Mouse (Mus musculus): Measurements from ENCODE around the gene Olfr127. TPM values are rescaled to one million over a fixed set of nuclear protein-coding genes. Genes with fewer than 3 reads are reported as not detected.
"Not testable (repeated sequence)": the region's sequence is repeated elsewhere in the genome, so short reads cannot be mapped to it uniquely, and the experiment has no call there.

The Olfr127 gene
- polyA plus RNA-seq (2014; fragmentation: Nextera tagmentation; extraction: Ambion mirVana): not detected in 2 replicates

DNA sequence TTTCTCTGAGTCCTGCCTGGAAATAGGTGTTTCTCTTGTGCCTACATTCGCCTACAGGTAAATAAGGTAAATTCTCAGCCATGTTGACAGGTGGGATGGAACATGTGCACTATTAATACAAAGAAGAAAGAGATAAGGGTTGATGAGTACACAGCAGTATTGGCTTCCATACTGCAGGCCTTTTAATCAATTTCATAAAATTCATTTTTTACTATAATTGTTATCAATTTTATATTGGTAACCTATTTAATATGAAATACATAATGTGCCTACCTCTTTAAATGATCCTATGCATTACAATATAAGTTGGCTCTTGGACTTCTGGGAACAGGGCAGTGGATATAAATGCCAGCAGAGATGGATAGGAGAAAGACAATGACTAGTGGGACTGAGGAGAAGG, at the start of gene Olfr127:
Olfr127 (plus strand) TSS at position 301 of the 400 bp plus-strand sequence.
- Histone ChIP-seq H3K36me3 (ENCODE audit: control insufficient read depth, insufficient read depth, low read length) (no peaks in the 10 kb centered on the region), H3K4me1 (ENCODE audit: control insufficient read depth, insufficient read depth, low read length) (no peaks in the 10 kb centered on the region), H3K4me3 (ENCODE audit: low read length) (no peak within 1 kb of the TSS), H3K27me3 (ENCODE audit: control insufficient read depth, insufficient read depth, low read length) (no peaks in the 10 kb centered on the region), H3K9me3 (ENCODE audit: control insufficient read depth, low read length) (no peaks in the 10 kb centered on the region), H3K4me2 (replicated peaks; ENCODE audit: low read depth, low read length) (no peak within 1 kb of the TSS), H3K9ac (ENCODE audit: low read depth, low read length) (no peak within 1 kb of the TSS), H3K27ac (ENCODE audit: low read depth, low read length) (no peak within 1 kb of the TSS)
- 73% methylated on average over 1 of the region's 1 CpGs for WGBS
- ATAC-seq (ENCODE audit: low FRiP score, low TSS enrichment): no peak

DNA sequence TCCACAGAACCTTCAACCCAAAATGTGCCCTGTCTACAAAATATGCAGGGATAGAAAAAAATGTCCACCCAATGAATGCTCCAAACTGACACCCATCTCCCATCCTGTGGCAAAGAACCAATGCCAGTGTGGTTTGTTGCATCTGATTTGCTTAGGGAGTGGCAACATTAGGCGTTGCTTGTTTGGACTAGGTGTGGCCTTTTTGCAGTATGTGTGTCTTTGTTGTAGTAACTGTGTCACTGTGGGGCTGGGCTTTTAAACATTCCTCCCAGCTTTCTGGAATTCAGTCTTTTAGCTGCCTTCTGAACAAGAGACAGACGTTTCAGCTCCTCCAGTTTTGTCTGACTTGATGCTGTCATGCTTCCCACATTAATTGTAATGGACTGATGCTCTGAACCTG, 36.3 kb upstream of the Olfr127 start:
- WGBS: 74% methylated on average over 2 of the region's 2 CpGs
- no peak for ATAC-seq (ENCODE audit: low FRiP score, low TSS enrichment)
- H3K4me2 ChIP-seq (replicated peaks; ENCODE audit: low read depth, low read length): no peak overlapping the region
- no peaks in the 10 kb centered on the region for H3K4me1 ChIP-seq (ENCODE audit: control insufficient read depth, insufficient read depth, low read length)
- no peaks in the 10 kb centered on the region for H3K9me3 ChIP-seq (ENCODE audit: control insufficient read depth, low read length)
- H3K9ac ChIP-seq (ENCODE audit: low read depth, low read length): no peak overlapping the region
- no peaks in the 10 kb centered on the region for H3K27me3 ChIP-seq (ENCODE audit: control insufficient read depth, insufficient read depth, low read length)
- no peaks in the 10 kb centered on the region for H3K36me3 ChIP-seq (ENCODE audit: control insufficient read depth, insufficient read depth, low read length)
- no peak overlapping the region for H3K27ac ChIP-seq (ENCODE audit: low read depth, low read length)
- no peak overlapping the region for H3K4me3 ChIP-seq (ENCODE audit: low read length)

DNA sequence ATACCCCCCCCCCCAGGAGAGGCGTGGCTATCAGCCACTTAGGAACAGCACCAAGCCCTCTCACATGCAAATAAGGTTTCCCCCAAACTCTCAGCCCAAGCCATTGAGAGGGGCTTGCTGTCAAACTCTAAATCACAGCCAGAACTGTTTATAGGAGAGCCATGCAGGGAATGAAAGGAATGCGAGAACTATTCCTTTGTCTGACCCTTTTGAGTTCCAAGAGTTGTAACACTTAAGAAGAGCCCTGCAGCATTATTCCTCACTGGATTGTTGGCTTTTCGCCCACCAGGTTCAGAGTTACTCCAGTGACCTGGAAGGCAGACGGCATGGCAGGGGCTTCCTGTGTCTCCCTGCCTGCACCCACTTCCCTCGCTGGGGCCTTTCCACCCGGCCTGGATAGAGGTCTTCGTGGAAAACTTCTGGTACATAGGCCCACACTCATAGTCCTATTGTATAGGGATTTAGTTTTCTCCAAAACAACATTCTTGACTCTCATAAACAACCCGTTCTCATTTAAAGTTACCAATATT, 30.5 kb upstream of the Olfr127 start:
- Histone ChIP-seq H3K27ac (ENCODE audit: low read depth, low read length) (no peak overlapping the region), H3K4me3 (ENCODE audit: low read length) (no peak overlapping the region), H3K4me2 (replicated peaks; ENCODE audit: low read depth, low read length) (no peak overlapping the region), H3K9ac (ENCODE audit: low read depth, low read length) (no peak overlapping the region), H3K36me3 (ENCODE audit: control insufficient read depth, insufficient read depth, low read length) (no peaks in the 10 kb centered on the region), H3K9me3 (ENCODE audit: control insufficient read depth, low read length) (no peaks in the 10 kb centered on the region), H3K27me3 (ENCODE audit: control insufficient read depth, insufficient read depth, low read length) (no peaks in the 10 kb centered on the region), H3K4me1 (ENCODE audit: control insufficient read depth, insufficient read depth, low read length) (no peaks in the 10 kb centered on the region)
- 21% methylated on average over 8 of the region's 8 CpGs for WGBS
- no peak for ATAC-seq (ENCODE audit: low FRiP score, low TSS enrichment)

- no peak for ATAC-seq (ENCODE audit: low FRiP score, low TSS enrichment)
- Histone ChIP-seq H3K9me3 (ENCODE audit: control insufficient read depth, low read length) (no peaks in the 10 kb centered on the region), H3K4me1 (ENCODE audit: control insufficient read depth, insufficient read depth, low read length) (no peaks in the 10 kb centered on the region), H3K4me3 (ENCODE audit: low read length) (no peak overlapping the region), H3K9ac (ENCODE audit: low read depth, low read length) (no peak overlapping the region), H3K27me3 (ENCODE audit: control insufficient read depth, insufficient read depth, low read length) (no peaks in the 10 kb centered on the region), H3K4me2 (replicated peaks; ENCODE audit: low read depth, low read length) (no peak overlapping the region), H3K27ac (ENCODE audit: low read depth, low read length) (no peak overlapping the region), H3K36me3 (ENCODE audit: control insufficient read depth, insufficient read depth, low read length) (no peaks in the 10 kb centered on the region)
- WGBS: 85% methylated on average over 3 of the region's 3 CpGs
These were observed 26.4 kb upstream of the Olfr127 start for GRCm38 (mm10) chr17:37873830-37874229.

DNA sequence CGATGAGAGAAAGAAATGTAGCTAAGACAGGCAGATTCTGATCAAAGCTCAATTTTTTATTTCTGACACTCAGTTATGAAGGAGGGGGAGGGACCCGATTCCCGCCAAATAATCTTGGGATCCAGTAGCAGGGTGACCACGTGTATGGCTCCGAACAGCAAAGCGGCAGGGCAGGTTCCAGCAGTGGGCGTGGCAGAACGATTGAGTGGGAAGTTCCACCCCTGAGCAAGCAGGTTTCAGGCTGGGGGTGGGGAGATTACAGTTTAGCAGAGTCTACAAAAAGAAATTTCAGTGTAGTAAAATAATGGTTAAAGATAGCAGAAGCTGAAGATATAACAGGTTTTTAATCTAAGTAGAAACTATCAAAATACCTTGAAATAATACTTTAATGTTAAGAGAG, 6.6 kb downstream of the Olfr127 start:
- H3K27ac ChIP-seq (ENCODE audit: low read depth, low read length); H3K27me3 ChIP-seq (ENCODE audit: control insufficient read depth, insufficient read depth, low read length); H3K9me3 ChIP-seq (ENCODE audit: control insufficient read depth, low read length); ATAC-seq (ENCODE audit: low FRiP score, low TSS enrichment); H3K36me3 ChIP-seq (ENCODE audit: control insufficient read depth, insufficient read depth, low read length); H3K9ac ChIP-seq (ENCODE audit: low read depth, low read length); H3K4me2 ChIP-seq (replicated peaks; ENCODE audit: low read depth, low read length); H3K4me1 ChIP-seq (ENCODE audit: control insufficient read depth, insufficient read depth, low read length); H3K4me3 ChIP-seq (ENCODE audit: low read length): not testable (repeated sequence)
- 67% methylated on average over 8 of the region's 8 CpGs for WGBS

GRCm38 (mm10) chr17:37920248-37920647, 20.0 kb downstream of the Olfr127 start, which contains the start of gene Olfr128:
Gene Olfr128 (plus strand): TSS chr17:37920548.
- no peak for ATAC-seq (ENCODE audit: low FRiP score, low TSS enrichment)
- Histone ChIP-seq H3K4me2 (replicated peaks; ENCODE audit: low read depth, low read length) (no peak within 1 kb of the TSS), H3K27ac (ENCODE audit: low read depth, low read length) (no peak within 1 kb of the TSS)

GRCm38 (mm10) chr17:37952979-37953378, 52.7 kb downstream of the Olfr127 start, which contains the start of gene Olfr761:
Gene Olfr761 (minus strand): TSS chr17:37953079.
- no peak within 1 kb of the TSS for H3K27ac ChIP-seq (ENCODE audit: low read depth, low read length)
- H3K27me3 ChIP-seq (ENCODE audit: control insufficient read depth, insufficient read depth, low read length): no peaks in the 10 kb centered on the region
- no peaks in the 10 kb centered on the region for H3K4me1 ChIP-seq (ENCODE audit: control insufficient read depth, insufficient read depth, low read length)
- H3K4me2 ChIP-seq (replicated peaks; ENCODE audit: low read depth, low read length): no peak within 1 kb of the TSS
- 73% methylated on average over 2 of the region's 2 CpGs for WGBS
- no peak within 1 kb of the TSS for H3K9ac ChIP-seq (ENCODE audit: low read depth, low read length)
- H3K4me3 ChIP-seq (ENCODE audit: low read length): no peak within 1 kb of the TSS
- H3K9me3 ChIP-seq (ENCODE audit: control insufficient read depth, low read length): no peaks in the 10 kb centered on the region
- ATAC-seq (ENCODE audit: low FRiP score, low TSS enrichment): no peak
- no peaks in the 10 kb centered on the region for H3K36me3 ChIP-seq (ENCODE audit: control insufficient read depth, insufficient read depth, low read length)

More at GRCm38 (mm10) chr17:37920248-37920647, 20.0 kb downstream of the Olfr127 start, which contains the start of gene Olfr128:
- H3K36me3 ChIP-seq (ENCODE audit: control insufficient read depth, insufficient read depth, low read length): no peaks in the 10 kb centered on the region
- no peak within 1 kb of the TSS for H3K4me3 ChIP-seq (ENCODE audit: low read length)
- H3K9me3 ChIP-seq (ENCODE audit: control insufficient read depth, low read length): no peaks in the 10 kb centered on the region
- no peaks in the 10 kb centered on the region for H3K27me3 ChIP-seq (ENCODE audit: control insufficient read depth, insufficient read depth, low read length)
- no peaks in the 10 kb centered on the region for H3K4me1 ChIP-seq (ENCODE audit: control insufficient read depth, insufficient read depth, low read length)
- H3K9ac ChIP-seq (ENCODE audit: low read depth, low read length): no peak within 1 kb of the TSS

Other genes with a start within 250 kb of the Olfr127 start
- not detected in 2 replicates for gene Olfr117, start 236.7 kb upstream of the Olfr127 start, polyA plus RNA-seq (2014; fragmentation: Nextera tagmentation; extraction: Ambion mirVana)
- gene Olfr118, start 233.4 kb upstream of the Olfr127 start, polyA plus RNA-seq (2014; fragmentation: Nextera tagmentation; extraction: Ambion mirVana): not detected in 2 replicates
- not detected in 2 replicates for gene Olfr119, start 203.9 kb upstream of the Olfr127 start, polyA plus RNA-seq (2014; fragmentation: Nextera tagmentation; extraction: Ambion mirVana)
- not detected in 2 replicates for gene Olfr120, start 178.6 kb upstream of the Olfr127 start, polyA plus RNA-seq (2014; fragmentation: Nextera tagmentation; extraction: Ambion mirVana)
- not detected in 2 replicates for gene Olfr121, start 151.6 kb upstream of the Olfr127 start, polyA plus RNA-seq (2014; fragmentation: Nextera tagmentation; extraction: Ambion mirVana)
- not detected in 2 replicates for gene Olfr122, start 131.8 kb upstream of the Olfr127 start, polyA plus RNA-seq (2014; fragmentation: Nextera tagmentation; extraction: Ambion mirVana)
- gene Olfr123, start 106.9 kb upstream of the Olfr127 start, polyA plus RNA-seq (2014; fragmentation: Nextera tagmentation; extraction: Ambion mirVana): not detected in 2 replicates
- not detected in 2 replicates for gene Olfr124, start 100.5 kb upstream of the Olfr127 start, polyA plus RNA-seq (2014; fragmentation: Nextera tagmentation; extraction: Ambion mirVana)
- not detected in 2 replicates for gene Olfr125, start 67.5 kb upstream of the Olfr127 start, polyA plus RNA-seq (2014; fragmentation: Nextera tagmentation; extraction: Ambion mirVana)
- gene Olfr126, start 53.0 kb upstream of the Olfr127 start, polyA plus RNA-seq (2014; fragmentation: Nextera tagmentation; extraction: Ambion mirVana): not detected in 2 replicates
- gene Olfr128, start 20.1 kb downstream of the Olfr127 start, polyA plus RNA-seq (2014; fragmentation: Nextera tagmentation; extraction: Ambion mirVana): not detected in 2 replicates
- not detected in 2 replicates for gene Olfr761, start 52.6 kb downstream of the Olfr127 start, polyA plus RNA-seq (2014; fragmentation: Nextera tagmentation; extraction: Ambion mirVana)
- not detected in 2 replicates for gene Olfr129, start 159.6 kb downstream of the Olfr127 start, polyA plus RNA-seq (2014; fragmentation: Nextera tagmentation; extraction: Ambion mirVana)
- not detected in 2 replicates for gene Olfr130, start 163.5 kb downstream of the Olfr127 start, polyA plus RNA-seq (2014; fragmentation: Nextera tagmentation; extraction: Ambion mirVana)
- not detected in 2 replicates for gene Olfr131, start 188.3 kb downstream of the Olfr127 start, polyA plus RNA-seq (2014; fragmentation: Nextera tagmentation; extraction: Ambion mirVana)
- not detected in 2 replicates for gene Olfr132, start 234.1 kb downstream of the Olfr127 start, polyA plus RNA-seq (2014; fragmentation: Nextera tagmentation; extraction: Ambion mirVana)
- not detected in 2 replicates for gene Olfr133, start 244.8 kb downstream of the Olfr127 start, polyA plus RNA-seq (2014; fragmentation: Nextera tagmentation; extraction: Ambion mirVana)

Measured in kidney, embryonic 14.5 days (tissue).